Mouse (Mus musculus): Measurements from ENCODE around the gene Tenm3.

GRCm38 (mm10) chr8:48522536-48523123 is 321.1 kb downstream of the Tenm3 start:
- no peak for TF ChIP-seq CTCF (IDR thresholded peaks at IDR 0.05; ENCODE audit: borderline replicate concordance, insufficient read depth, low read length)
- no peak for TF ChIP-seq POLR2A (IDR thresholded peaks at IDR 0.05; ENCODE audit: low read depth, low read length)
